Mouse (Mus musculus): ENCODE measurements around the gene Cstf2t. TPM values are rescaled to one million over a fixed set of nuclear protein-coding genes. Genes with fewer than 3 reads are reported as not detected.

Cstf2t gene
- polyA plus RNA-seq, 1 experiment from 2014 or later, result 38.0 TPM

GRCm38 (mm10) chr19:31073959-31074716 lies 8.5 kb upstream of the Cstf2t start:
- Histone ChIP-seq H3K4me2 (peak overlapping the region; percentile 10; the same call in 1 of the 2 replicates), H3K27ac (ENCODE audit: low read depth) (no peak overlapping the region; the same call in 1 of the 2 replicates), H3K4me3 (ENCODE audit: low read depth, low read length) (no peak overlapping the region), H3K9me3 (ENCODE audit: low read depth, low read length) (no peaks in the 10 kb centered on the region), H3K4me1 (ENCODE audit: insufficient read depth) (no peaks in the 10 kb centered on the region), H3K9ac (no peak overlapping the region; the same call in 1 of the 2 replicates), H3K36me3 (ENCODE audit: insufficient read depth) (no peaks in the 10 kb centered on the region), H3K27me3 (ENCODE audit: insufficient read depth, low read length) (no peaks in the 10 kb centered on the region)
- DNase-seq (no peak), ATAC-seq (ENCODE audit: insufficient read depth) (no peak)
- 52% methylated on average over 24 of the region's 24 CpGs for WGBS
- TF ChIP-seq CTCF (IDR thresholded peaks at IDR 0.05; ENCODE audit: low read depth), result no peak

GRCm38 (mm10) chr19:31074717-31075063 lies 7.9 kb upstream of the Cstf2t start:
- Histone ChIP-seq H3K9ac (no peak overlapping the region), H3K27ac (ENCODE audit: low read depth) (no peak overlapping the region; the same call in 1 of the 2 replicates), H3K4me1 (ENCODE audit: insufficient read depth) (no peaks in the 10 kb centered on the region), H3K4me2 (peak overlapping the region; percentile 10; the same call in 1 of the 2 replicates), H3K4me3 (ENCODE audit: low read depth, low read length) (no peak overlapping the region), H3K9me3 (ENCODE audit: low read depth, low read length) (no peaks in the 10 kb centered on the region), H3K27me3 (ENCODE audit: insufficient read depth, low read length) (no peaks in the 10 kb centered on the region), H3K36me3 (ENCODE audit: insufficient read depth) (no peaks in the 10 kb centered on the region)
- no peak for DNase-seq
- 14% methylated on average over 3 of the region's 3 CpGs for WGBS
- TF ChIP-seq CTCF (IDR thresholded peaks at IDR 0.05; ENCODE audit: low read depth), result no peak
- ATAC-seq (ENCODE audit: insufficient read depth), result no peak

GRCm38 (mm10) chr19:31076106-31076505 lies 6.5 kb upstream of the Cstf2t start:
- ATAC-seq (ENCODE audit: insufficient read depth) (no peak), DNase-seq (no peak)
- Histone ChIP-seq H3K27ac (ENCODE audit: low read depth) (no peak overlapping the region), H3K4me2 (no peak overlapping the region), H3K4me1 (ENCODE audit: insufficient read depth) (no peaks in the 10 kb centered on the region), H3K4me3 (ENCODE audit: low read depth, low read length) (no peak overlapping the region), H3K36me3 (ENCODE audit: insufficient read depth) (no peaks in the 10 kb centered on the region), H3K9me3 (ENCODE audit: low read depth, low read length) (no peaks in the 10 kb centered on the region), H3K27me3 (ENCODE audit: insufficient read depth, low read length) (no peaks in the 10 kb centered on the region), H3K9ac (no peak overlapping the region)
- TF ChIP-seq CTCF (IDR thresholded peaks at IDR 0.05; ENCODE audit: low read depth), result no peak
- WGBS, result 87% methylated on average over 4 of the region's 4 CpGs

GRCm38 (mm10) chr19:31078241-31078640 lies 4.4 kb upstream of the Cstf2t start:
- Histone ChIP-seq H3K4me1 (ENCODE audit: insufficient read depth) (no peaks in the 10 kb centered on the region), H3K4me3 (ENCODE audit: low read depth, low read length) (no peak overlapping the region), H3K27me3 (ENCODE audit: insufficient read depth, low read length) (no peaks in the 10 kb centered on the region), H3K27ac (ENCODE audit: low read depth) (no peak overlapping the region), H3K9ac (no peak overlapping the region), H3K36me3 (ENCODE audit: insufficient read depth) (no peaks in the 10 kb centered on the region), H3K4me2 (no peak overlapping the region), H3K9me3 (ENCODE audit: low read depth, low read length) (no peaks in the 10 kb centered on the region)
- no peak for DNase-seq
- no peak for ATAC-seq (ENCODE audit: insufficient read depth)
- TF ChIP-seq CTCF (IDR thresholded peaks at IDR 0.05; ENCODE audit: low read depth), result no peak
- 66% methylated on average over 3 of the region's 3 CpGs for WGBS

- WGBS, result 17% methylated on average over 7 of the region's 7 CpGs
- Histone ChIP-seq H3K27ac (ENCODE audit: low read depth) (peak overlapping the region; percentile 70), H3K9me3 (ENCODE audit: low read depth, low read length) (peaks cover 13% of the 10 kb centered on the region; the same call in 1 of the 2 replicates), H3K36me3 (ENCODE audit: insufficient read depth) (peaks cover 28% of the 10 kb centered on the region), H3K4me2 (peak overlapping the region; percentile 87), H3K4me1 (ENCODE audit: insufficient read depth) (peaks cover 7% of the 10 kb centered on the region; the same call in 1 of the 2 replicates), H3K4me3 (ENCODE audit: low read depth, low read length) (peak overlapping the region; percentile 76), H3K9ac (peak overlapping the region; percentile 44), H3K27me3 (ENCODE audit: insufficient read depth, low read length) (no peaks in the 10 kb centered on the region)
- ATAC-seq (ENCODE audit: insufficient read depth) (peak; percentile 33; the same call in 1 of the 2 replicates), DNase-seq (no peak)
- no peak for TF ChIP-seq CTCF (IDR thresholded peaks at IDR 0.05; ENCODE audit: low read depth)
Observed at GRCm38 (mm10) chr19:31082226-31082625, 411 bp upstream of the Cstf2t start.

- Histone ChIP-seq H3K9me3 (ENCODE audit: low read depth, low read length) (peaks cover 13% of the 10 kb centered on the region; the same call in 1 of the 2 replicates), H3K27me3 (ENCODE audit: insufficient read depth, low read length) (no peaks in the 10 kb centered on the region), H3K4me3 (ENCODE audit: low read depth, low read length) (peak overlapping the region; percentile 76), H3K36me3 (ENCODE audit: insufficient read depth) (peaks cover 28% of the 10 kb centered on the region), H3K27ac (ENCODE audit: low read depth) (no peak overlapping the region), H3K9ac (peak overlapping the region; percentile 75), H3K4me1 (ENCODE audit: insufficient read depth) (peaks cover 7% of the 10 kb centered on the region; the same call in 1 of the 2 replicates), H3K4me2 (peak overlapping the region; percentile 87)
- 96% methylated on average over 8 of the region's 8 CpGs for WGBS
- no peak for TF ChIP-seq CTCF (IDR thresholded peaks at IDR 0.05; ENCODE audit: low read depth)
- no peak for ATAC-seq (ENCODE audit: insufficient read depth)
- no peak for DNase-seq
Observed at GRCm38 (mm10) chr19:31083761-31084160, 1.1 kb downstream of the Cstf2t start.

GRCm38 (mm10) chr19:31097857-31098256 lies 15.2 kb downstream of the Cstf2t start:
- no peak for ATAC-seq (ENCODE audit: insufficient read depth)
- Histone ChIP-seq H3K9me3 (ENCODE audit: low read depth, low read length) (no peaks in the 10 kb centered on the region), H3K4me1 (ENCODE audit: insufficient read depth) (no peaks in the 10 kb centered on the region), H3K27ac (ENCODE audit: low read depth) (no peak overlapping the region), H3K36me3 (ENCODE audit: insufficient read depth) (no peaks in the 10 kb centered on the region), H3K27me3 (ENCODE audit: insufficient read depth, low read length) (no peaks in the 10 kb centered on the region), H3K4me2 (no peak overlapping the region), H3K9ac (no peak overlapping the region), H3K4me3 (ENCODE audit: low read depth, low read length) (no peak overlapping the region)
- DNase-seq, result no peak
- 65% methylated on average over 3 of the region's 3 CpGs for WGBS
- TF ChIP-seq CTCF (IDR thresholded peaks at IDR 0.05; ENCODE audit: low read depth), result no peak
